Mouse (Mus musculus): Measurements from ENCODE around the gene Anxa8. TPM values are rescaled to one million over a fixed set of nuclear protein-coding genes. Genes with fewer than 3 reads are reported as not detected.

Gene Anxa8
- polyA plus RNA-seq, 1 experiment from 2014 or later, result 0.61 TPM

- H3K4me1 ChIP-seq, result no peaks in the 10 kb centered on the region
- H3K9ac ChIP-seq, result no peak overlapping the region
- 90% methylated on average over 8 of the region's 8 CpGs for WGBS
- no peak overlapping the region for H3K27ac ChIP-seq
- no peak overlapping the region for H3K4me3 ChIP-seq (replicated peaks)
- H3K4me2 ChIP-seq, result no peak overlapping the region
- no peaks in the 10 kb centered on the region for H3K36me3 ChIP-seq (replicated peaks)
- no peaks in the 10 kb centered on the region for H3K27me3 ChIP-seq
- no peak for ATAC-seq (ENCODE audit: low FRiP score)
- no peaks in the 10 kb centered on the region for H3K9me3 ChIP-seq
These were observed 4.0 kb downstream of the Anxa8 start for GRCm38 (mm10) chr14:34089796-34090195.

- Histone ChIP-seq H3K9ac (no peak overlapping the region), H3K27me3 (no peaks in the 10 kb centered on the region), H3K4me1 (no peaks in the 10 kb centered on the region), H3K36me3 (replicated peaks) (no peaks in the 10 kb centered on the region), H3K9me3 (no peaks in the 10 kb centered on the region), H3K4me3 (replicated peaks) (no peak overlapping the region), H3K4me2 (no peak overlapping the region), H3K27ac (no peak overlapping the region)
- ATAC-seq (ENCODE audit: low FRiP score), result no peak
- 88% methylated on average over 5 of the region's 5 CpGs for WGBS
These were observed 5.7 kb downstream of the Anxa8 start for GRCm38 (mm10) chr14:34091475-34091874.

- 80% methylated on average over 1 of the region's 1 CpGs for WGBS
- H3K9me3 ChIP-seq, result no peaks in the 10 kb centered on the region
- H3K27me3 ChIP-seq, result no peaks in the 10 kb centered on the region
- no peak overlapping the region for H3K4me3 ChIP-seq (replicated peaks)
- no peak overlapping the region for H3K27ac ChIP-seq
- no peaks in the 10 kb centered on the region for H3K4me1 ChIP-seq
- no peaks in the 10 kb centered on the region for H3K36me3 ChIP-seq (replicated peaks)
- ATAC-seq (ENCODE audit: low FRiP score), result no peak
- H3K4me2 ChIP-seq, result no peak overlapping the region
- no peak overlapping the region for H3K9ac ChIP-seq
These were observed 7.1 kb downstream of the Anxa8 start for GRCm38 (mm10) chr14:34092856-34093255.

GRCm38 (mm10) chr14:34096161-34096560 lies 10.4 kb downstream of the Anxa8 start:
- no peak overlapping the region for H3K27ac ChIP-seq
- H3K4me2 ChIP-seq, result no peak overlapping the region
- no peak overlapping the region for H3K4me3 ChIP-seq (replicated peaks)
- no peaks in the 10 kb centered on the region for H3K27me3 ChIP-seq
- no peaks in the 10 kb centered on the region for H3K9me3 ChIP-seq
- H3K9ac ChIP-seq, result no peak overlapping the region
- ATAC-seq (ENCODE audit: low FRiP score), result no peak
- WGBS, result 75% methylated on average over 5 of the region's 5 CpGs
- no peaks in the 10 kb centered on the region for H3K4me1 ChIP-seq
- H3K36me3 ChIP-seq (replicated peaks), result no peaks in the 10 kb centered on the region

- Histone ChIP-seq H3K4me1 (no peaks in the 10 kb centered on the region), H3K36me3 (replicated peaks) (no peaks in the 10 kb centered on the region), H3K27me3 (no peaks in the 10 kb centered on the region), H3K9ac (no peak within 1 kb of the TSS), H3K27ac (no peak within 1 kb of the TSS), H3K4me2 (no peak within 1 kb of the TSS), H3K4me3 (replicated peaks) (no peak within 1 kb of the TSS), H3K9me3 (no peaks in the 10 kb centered on the region)
- 88% methylated on average over 5 of the region's 5 CpGs for WGBS
- ATAC-seq (ENCODE audit: low FRiP score), result no peak
These were observed 16.8 kb downstream of the Anxa8 start, which contains the start of gene A630023A22Rik for GRCm38 (mm10) chr14:34102601-34103000. A630023A22Rik (minus strand) TSS chr14:34102754.

- Histone ChIP-seq H3K9me3 (no peaks in the 10 kb centered on the region), H3K27me3 (no peaks in the 10 kb centered on the region), H3K4me3 (replicated peaks) (no peak overlapping the region), H3K4me2 (no peak overlapping the region), H3K9ac (no peak overlapping the region), H3K36me3 (replicated peaks) (no peaks in the 10 kb centered on the region), H3K4me1 (no peaks in the 10 kb centered on the region), H3K27ac (no peak overlapping the region)
- no peak for ATAC-seq (ENCODE audit: low FRiP score)
- 78% methylated on average over 3 of the region's 3 CpGs for WGBS
These were observed 18.1 kb downstream of the Anxa8 start for GRCm38 (mm10) chr14:34103855-34104254.

GRCm38 (mm10) chr14:34104892-34105291 lies 19.1 kb downstream of the Anxa8 start:
- 29% methylated on average over 8 of the region's 8 CpGs for WGBS
- no peak overlapping the region for H3K27ac ChIP-seq
- no peak for ATAC-seq (ENCODE audit: low FRiP score)

GRCm38 (mm10) chr14:34106389-34107062 lies 20.7 kb downstream of the Anxa8 start:
- no peaks in the 10 kb centered on the region for H3K9me3 ChIP-seq
- no peaks in the 10 kb centered on the region for H3K36me3 ChIP-seq (replicated peaks)
- no peaks in the 10 kb centered on the region for H3K27me3 ChIP-seq
- no peak overlapping the region for H3K4me3 ChIP-seq (replicated peaks)
- no peaks in the 10 kb centered on the region for H3K4me1 ChIP-seq
- H3K9ac ChIP-seq, result no peak overlapping the region
- H3K27ac ChIP-seq, result no peak overlapping the region
- ATAC-seq (ENCODE audit: low FRiP score), result no peak
- H3K4me2 ChIP-seq, result no peak overlapping the region
- 64% methylated on average over 11 of the region's 12 CpGs for WGBS

More at GRCm38 (mm10) chr14:34104892-34105291, 19.1 kb downstream of the Anxa8 start:
- Histone ChIP-seq H3K36me3 (replicated peaks) (no peaks in the 10 kb centered on the region), H3K9me3 (no peaks in the 10 kb centered on the region), H3K9ac (no peak overlapping the region), H3K4me1 (no peaks in the 10 kb centered on the region), H3K27me3 (no peaks in the 10 kb centered on the region), H3K4me3 (replicated peaks) (no peak overlapping the region), H3K4me2 (no peak overlapping the region)

GRCm38 (mm10) chr14:34107594-34107993 lies 21.8 kb downstream of the Anxa8 start:
- H3K27me3 ChIP-seq, result no peaks in the 10 kb centered on the region
- H3K9me3 ChIP-seq, result no peaks in the 10 kb centered on the region
- no peak overlapping the region for H3K9ac ChIP-seq
- no peaks in the 10 kb centered on the region for H3K36me3 ChIP-seq (replicated peaks)
- ATAC-seq (ENCODE audit: low FRiP score), result no peak
- H3K4me1 ChIP-seq, result no peaks in the 10 kb centered on the region
- H3K4me2 ChIP-seq, result no peak overlapping the region
- WGBS, result 88% methylated on average over 4 of the region's 4 CpGs
- no peak overlapping the region for H3K27ac ChIP-seq
- H3K4me3 ChIP-seq (replicated peaks), result no peak overlapping the region

GRCm38 (mm10) chr14:34114311-34114710 lies 28.5 kb downstream of the Anxa8 start:
- 83% methylated on average over 4 of the region's 4 CpGs for WGBS
- H3K27me3 ChIP-seq, result no peaks in the 10 kb centered on the region
- no peak overlapping the region for H3K4me3 ChIP-seq (replicated peaks)
- H3K27ac ChIP-seq, result no peak overlapping the region
- ATAC-seq (ENCODE audit: low FRiP score), result no peak
- no peaks in the 10 kb centered on the region for H3K9me3 ChIP-seq
- no peaks in the 10 kb centered on the region for H3K4me1 ChIP-seq
- no peak overlapping the region for H3K4me2 ChIP-seq
- no peak overlapping the region for H3K9ac ChIP-seq
- no peaks in the 10 kb centered on the region for H3K36me3 ChIP-seq (replicated peaks)

- Histone ChIP-seq H3K4me2 (no peak overlapping the region), H3K27me3 (no peaks in the 10 kb centered on the region), H3K9me3 (no peaks in the 10 kb centered on the region), H3K4me3 (replicated peaks) (no peak overlapping the region), H3K36me3 (replicated peaks) (no peaks in the 10 kb centered on the region), H3K4me1 (no peaks in the 10 kb centered on the region), H3K27ac (no peak overlapping the region), H3K9ac (no peak overlapping the region)
- 85% methylated on average over 7 of the region's 7 CpGs for WGBS
- ATAC-seq (ENCODE audit: low FRiP score), result no peak
These were observed 33.4 kb downstream of the Anxa8 start for GRCm38 (mm10) chr14:34119046-34119723.

- Histone ChIP-seq H3K4me1 (no peaks in the 10 kb centered on the region), H3K9me3 (no peaks in the 10 kb centered on the region), H3K27ac (no peak overlapping the region), H3K4me3 (replicated peaks) (no peak overlapping the region), H3K4me2 (no peak overlapping the region), H3K36me3 (replicated peaks) (no peaks in the 10 kb centered on the region), H3K9ac (no peak overlapping the region), H3K27me3 (no peaks in the 10 kb centered on the region)
- no peak for ATAC-seq (ENCODE audit: low FRiP score)
- WGBS, result 89% methylated on average over 12 of the region's 12 CpGs
These were observed 34.5 kb downstream of the Anxa8 start for GRCm38 (mm10) chr14:34120016-34120910.

Data from forebrain, embryonic 12.5 days (tissue).